Mouse (Mus musculus) forebrain, postnatal 0 days (tissue): ENCODE data around the gene Edaradd. TPM values are rescaled to one million over a fixed set of nuclear protein-coding genes. Genes with fewer than 3 reads are reported as not detected.

ENCODE experiments used
- ATAC-seq: fragments of 200-750 bp; cut with Nextera tagmentation; 2 replicates; pipeline ENCODE4 v1.8.0; 2017; ENCODE audit warnings: mild to moderate bottlenecking, moderate library complexity
- DNase-seq: peaks from one replicate; pipeline ENCODE4 v3.0.0-alpha.2; 2015
- H3K27ac ChIP-seq: fragments of 300-500 bp; sonication (generic); 2 replicates; pipeline ENCODE4 v1.5.1; 2014; ENCODE audit warnings: low read depth, mild to moderate bottlenecking, antibody characterized with exemption, low read length, moderate library complexity, mixed read lengths
- H3K27me3 ChIP-seq: fragments of 300-500 bp; sonication (generic); 2 replicates; pipeline ENCODE4 v1.6.1; 2014; ENCODE audit warnings: mild to moderate bottlenecking, low read length, mixed read lengths; ENCODE audit not compliant: insufficient read depth
- H3K36me3 ChIP-seq: fragments of 300-500 bp; sonication (generic); 2 replicates; pipeline ENCODE4 v1.6.1; 2014; ENCODE audit warnings: mild to moderate bottlenecking, moderate library complexity; ENCODE audit not compliant: insufficient read depth
- H3K4me1 ChIP-seq: fragments of 300-500 bp; sonication (generic); 2 replicates; pipeline ENCODE4 v1.6.1; 2014; ENCODE audit warnings: antibody characterized with exemption; ENCODE audit not compliant: insufficient read depth
- H3K4me2 ChIP-seq: fragments of 300-500 bp; sonication (generic); 2 replicates; pipeline ENCODE4 v1.6.1; 2014; ENCODE audit warnings: low read depth, mild to moderate bottlenecking, moderate library complexity
- H3K4me3 ChIP-seq: fragments of 300-500 bp; sonication (generic); 2 replicates; pipeline ENCODE4 v1.5.1; 2014; ENCODE audit warnings: low read depth, low read length, mixed read lengths
- H3K9ac ChIP-seq: fragments of 300-500 bp; sonication (generic); 2 replicates; pipeline ENCODE4 v1.6.1; 2014; ENCODE audit warnings: mild to moderate bottlenecking
- H3K9me3 ChIP-seq: fragments of 300-500 bp; sonication (generic); 2 replicates; pipeline ENCODE4 v1.6.1; 2016; ENCODE audit warnings: low read length
- CTCF ChIP-seq: sonication (generic); IDR thresholded peaks from 2 replicates; pipeline ENCODE4 v1.5.1; 2016; ENCODE audit warnings: antibody characterized with exemption, control low read depth, low read depth
- WGBS: fragments of 180-500 bp; shearing (Covaris S2); extraction: QIAGEN DNeasy Blood & Tissue Kit; methylation state at CpG from one replicate; pipeline ENCODE4 v1.1.7; 2014; 5-methylcytosine and 5-hydroxymethylcytosine counted together
- polyA plus RNA-seq: library from polyadenylated mRNA; unstranded; fragments of >200 nt; fragmentation: Nextera tagmentation; extraction: Ambion mirVana; gene quantifications from 2 replicates; pipeline ENCODE4 v1.2.1, GENCODE M21; 2015
- total RNA-seq: library from RNA; depleted of rRNA; stranded (reverse); fragments of >200 nt; gene quantifications from 2 replicates; pipeline ENCODE4 v1.2.3, GENCODE M21; 2014

Edaradd gene
- total and polyA plus RNA-seq, 2 experiments from 2014 or later, result 3.0 to 3.1 TPM

DNA sequence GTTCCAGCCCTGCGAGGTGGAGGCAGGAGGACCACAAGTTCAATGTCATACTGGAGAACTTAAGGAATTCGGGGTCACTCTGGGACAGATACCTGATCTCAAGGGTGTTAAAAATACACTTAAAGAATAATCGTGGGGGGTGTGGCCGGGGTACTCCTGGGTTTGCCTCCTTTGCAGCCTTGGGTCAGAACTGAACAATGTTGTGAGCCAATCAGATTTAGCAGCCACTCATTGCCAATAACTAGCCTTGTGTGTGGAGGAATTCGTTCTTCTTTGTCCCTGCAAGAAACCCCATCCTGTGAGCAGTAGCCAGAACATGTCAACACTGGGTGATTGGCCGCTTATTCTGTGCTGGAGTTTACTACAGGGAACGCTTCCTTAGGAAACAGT lies 58.5 kb downstream of the Edaradd start:
- H3K4me1 ChIP-seq, result peaks cover 10% of the 10 kb centered on the region
- WGBS, result 3% methylated on average over 7 of the region's 7 CpGs
- H3K4me3 ChIP-seq, result peak overlapping the region; percentile 76
- DNase-seq (peak; percentile 29), ATAC-seq (peak; percentile 64)
- H3K9ac ChIP-seq, result peak overlapping the region; percentile 75
- TF ChIP-seq CTCF, result no peak
- H3K4me2 ChIP-seq, result peak overlapping the region; percentile 86
- 0 out of 2 replicates have a peak, but pooled peaks cover 2% of the 10 kb centered on the region for H3K36me3 ChIP-seq
- H3K27ac ChIP-seq, result no peak overlapping the region
- no peaks in the 10 kb centered on the region for H3K9me3 ChIP-seq
- H3K27me3 ChIP-seq, result no peaks in the 10 kb centered on the region

DNA sequence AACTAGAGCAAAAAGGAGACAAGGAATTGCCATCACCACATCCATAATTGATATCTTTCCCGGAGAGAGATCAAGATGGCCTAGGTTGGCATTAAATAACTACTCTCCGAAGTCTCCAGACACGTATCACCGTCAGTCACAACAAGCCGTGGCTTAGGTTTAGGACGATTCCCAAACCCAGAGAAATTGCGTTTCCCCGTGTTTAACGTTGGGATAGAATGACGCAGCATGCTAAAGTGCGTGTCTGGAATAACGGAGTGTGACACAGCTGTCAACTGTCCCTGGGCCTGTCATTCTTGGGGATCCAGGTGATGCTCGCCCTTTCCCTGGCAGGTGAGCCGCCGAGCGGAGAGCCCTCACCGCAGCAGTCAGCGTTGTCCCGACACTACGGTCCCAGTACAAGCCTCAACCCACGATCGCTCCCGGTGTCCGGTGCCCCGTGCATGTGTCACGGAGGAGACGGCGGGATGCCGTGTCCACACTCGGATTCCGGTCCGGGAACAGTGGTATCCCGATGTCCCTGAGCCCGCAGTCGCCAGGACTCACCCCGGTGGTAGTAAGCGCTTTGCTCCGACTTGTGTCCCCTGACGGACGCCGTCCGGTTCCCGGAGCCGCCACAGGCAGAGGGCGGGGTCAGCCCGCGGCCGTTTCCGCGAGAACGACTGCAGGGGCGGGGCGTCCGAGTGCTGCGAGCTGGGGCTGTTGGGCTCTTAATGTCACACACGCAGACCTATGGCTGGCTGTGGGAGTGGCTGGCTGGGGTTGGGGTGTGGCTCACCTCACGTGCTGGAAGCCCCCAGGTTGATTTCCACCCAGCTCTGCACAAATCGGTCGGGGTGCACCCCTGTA lies 59.1 kb downstream of the Edaradd start:
- no peaks in the 10 kb centered on the region for H3K27me3 ChIP-seq
- ATAC-seq (peak; percentile 95), DNase-seq (peak; percentile 85)
- H3K4me1 ChIP-seq, result peaks cover 10% of the 10 kb centered on the region
- peak overlapping the region; percentile 86 for H3K4me2 ChIP-seq
- under 1% methylated on average over 59 of the region's 59 CpGs for whole genome bisulfite sequencing
- H3K9me3 ChIP-seq, result no peaks in the 10 kb centered on the region
- 0 out of 2 replicates have a peak, but pooled peaks cover 3% of the 10 kb centered on the region for H3K36me3 ChIP-seq
- H3K9ac ChIP-seq, result peak overlapping the region; percentile 75
- TF ChIP-seq CTCF, result no peak; the same call in 1 of the 2 replicates
- peak overlapping the region; percentile 62 for H3K27ac ChIP-seq
- H3K4me3 ChIP-seq, result peak overlapping the region; percentile 76

DNA sequence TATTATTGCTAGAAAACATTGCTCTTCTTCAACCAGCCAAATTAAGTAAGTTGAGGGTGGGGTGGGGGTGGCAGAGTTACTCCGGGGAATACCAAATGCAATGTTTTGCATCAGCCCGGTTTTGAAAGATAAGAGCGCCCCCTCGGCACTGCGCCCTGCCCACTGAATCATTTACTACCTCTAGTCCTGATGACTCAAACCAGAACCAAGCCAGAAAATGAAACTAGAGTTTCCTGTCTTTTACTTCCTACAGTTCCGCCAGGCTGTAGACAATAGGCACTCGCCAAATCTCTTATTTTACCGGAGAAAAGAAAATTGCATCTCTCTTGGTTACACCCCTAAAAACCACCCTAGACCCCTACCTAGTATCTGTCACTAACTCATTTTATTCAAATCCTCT lies 59.8 kb downstream of the Edaradd start:
- 2% methylated on average over 8 of the region's 8 CpGs for WGBS
- 0 out of 2 replicates have a peak, but pooled peaks cover 3% of the 10 kb centered on the region for H3K36me3 ChIP-seq
- peak overlapping the region; percentile 76 for H3K4me3 ChIP-seq
- TF ChIP-seq CTCF, result peak; percentile 39
- H3K4me2 ChIP-seq, result peak overlapping the region; percentile 86
- no peaks in the 10 kb centered on the region for H3K9me3 ChIP-seq
- ATAC-seq (peak; percentile 3), DNase-seq (no peak)
- H3K27me3 ChIP-seq, result no peaks in the 10 kb centered on the region
- H3K4me1 ChIP-seq, result peaks cover 10% of the 10 kb centered on the region
- H3K9ac ChIP-seq, result peak overlapping the region; percentile 75
- peak overlapping the region; percentile 62; the same call in 1 of the 2 replicates for H3K27ac ChIP-seq

DNA sequence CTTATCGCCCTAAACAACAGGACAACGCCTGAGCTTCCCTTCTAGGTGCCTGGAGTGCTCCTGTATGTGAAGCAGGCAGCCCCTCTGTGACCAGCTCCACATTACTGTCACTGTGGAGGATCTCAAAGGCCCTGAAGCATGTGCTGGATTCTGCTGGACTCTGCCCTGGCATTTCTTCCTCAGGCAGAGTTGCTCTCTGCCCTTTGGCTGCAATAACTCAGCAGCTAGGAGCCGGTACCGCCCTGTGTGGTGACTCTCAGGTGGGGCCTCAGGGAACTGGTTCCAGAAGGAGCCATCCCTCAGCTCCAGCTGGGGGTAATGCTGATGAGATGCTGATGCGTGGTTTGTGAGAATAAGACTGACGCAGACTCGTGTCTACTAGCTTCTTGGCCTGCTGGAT lies 63.5 kb downstream of the Edaradd start:
- no peak for TF ChIP-seq CTCF
- ATAC-seq (no peak), DNase-seq (no peak)
- peaks cover 10% of the 10 kb centered on the region for H3K4me1 ChIP-seq
- no peak overlapping the region for H3K9ac ChIP-seq
- peaks cover 18% of the 10 kb centered on the region for H3K36me3 ChIP-seq
- H3K4me2 ChIP-seq, result no peak overlapping the region
- H3K4me3 ChIP-seq, result no peak overlapping the region
- no peaks in the 10 kb centered on the region for H3K9me3 ChIP-seq
- H3K27ac ChIP-seq, result no peak overlapping the region
- WGBS, result 86% methylated on average over 7 of the region's 7 CpGs
- H3K27me3 ChIP-seq, result no peaks in the 10 kb centered on the region

DNA sequence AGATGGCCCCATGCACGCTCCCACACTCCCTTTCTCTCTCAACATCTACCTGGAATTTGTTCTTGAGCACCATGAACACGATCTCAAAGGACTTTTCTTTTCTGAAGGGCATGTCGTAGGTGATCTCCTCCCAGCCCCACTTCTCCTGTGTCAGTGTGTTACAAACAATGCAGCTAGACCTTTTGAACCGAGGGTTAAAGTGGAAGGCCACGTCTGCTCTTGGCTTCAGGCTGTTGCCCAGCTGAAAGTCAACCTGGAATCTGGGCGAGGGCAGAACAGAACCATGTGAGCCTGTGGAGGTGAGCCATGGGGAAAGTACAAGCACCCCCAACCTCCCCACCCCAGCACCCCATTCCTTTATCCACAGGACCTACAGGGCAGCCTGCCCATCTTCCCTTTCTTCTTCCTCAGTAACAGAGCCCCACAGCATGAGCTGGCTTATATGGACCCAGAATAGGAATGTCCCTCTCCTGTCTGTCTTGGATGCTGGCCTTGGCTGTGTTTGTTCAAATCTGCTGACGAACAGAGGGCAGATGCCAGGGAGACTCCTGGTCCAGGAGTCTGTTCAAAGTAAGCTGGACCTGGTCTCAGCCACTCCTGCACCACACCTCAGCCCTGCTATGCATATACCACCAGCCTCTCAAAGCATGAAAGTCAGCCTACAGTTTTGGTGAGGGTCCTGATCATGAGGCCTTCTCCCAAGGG lies 65.4 kb downstream of the Edaradd start:
- H3K27me3 ChIP-seq, result no peaks in the 10 kb centered on the region
- peaks cover 22% of the 10 kb centered on the region for H3K36me3 ChIP-seq
- no peak overlapping the region for H3K4me2 ChIP-seq
- no peak overlapping the region for H3K4me3 ChIP-seq
- no peak for ATAC-seq
- DNase-seq, result no peak
- no peak overlapping the region for H3K9ac ChIP-seq
- peaks cover 3% of the 10 kb centered on the region; the same call in 1 of the 2 replicates for H3K4me1 ChIP-seq
- no peak for TF ChIP-seq CTCF
- no peak overlapping the region for H3K27ac ChIP-seq
- no peaks in the 10 kb centered on the region for H3K9me3 ChIP-seq
- WGBS, result 77% methylated on average over 7 of the region's 7 CpGs

DNA sequence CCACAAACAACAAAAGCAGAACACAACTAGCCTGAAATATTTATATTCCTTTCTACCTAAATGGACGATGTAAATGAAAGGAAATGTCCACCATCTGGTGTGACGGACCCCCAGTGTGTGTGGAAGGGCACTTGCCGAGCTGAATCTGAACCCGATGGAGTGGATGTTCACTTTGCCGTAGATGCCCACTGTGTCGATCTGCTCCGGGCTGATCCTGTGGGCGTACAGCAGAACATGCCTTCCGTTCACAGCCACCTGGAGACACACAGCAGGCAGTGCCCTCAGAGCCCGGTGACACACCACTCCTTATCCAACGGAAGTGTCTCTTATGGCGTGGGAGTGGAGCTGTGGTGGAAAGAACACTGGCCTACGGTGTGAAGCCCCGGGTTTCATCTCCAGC lies 67.1 kb downstream of the Edaradd start:
- no peak for TF ChIP-seq CTCF
- ATAC-seq, result no peak
- Histone ChIP-seq H3K9ac (no peak overlapping the region), H3K27ac (no peak overlapping the region), H3K36me3 (peaks cover 22% of the 10 kb centered on the region), H3K4me2 (no peak overlapping the region), H3K4me1 (no peaks in the 10 kb centered on the region), H3K4me3 (no peak overlapping the region), H3K27me3 (no peaks in the 10 kb centered on the region), H3K9me3 (no peaks in the 10 kb centered on the region)
- WGBS, result 90% methylated on average over 14 of the region's 14 CpGs
- DNase-seq, result no peak
